Mouse (Mus musculus) neural tube, embryonic 10.5 days (tissue): Measurements from ENCODE around the gene Cenpc1.

Source experiments
- DNase-seq: peaks from one replicate; pipeline ENCODE4 v3.0.0-alpha.2; 2017; ENCODE audit warnings: low spot score; ENCODE audit errors: extremely low spot score

Cenpc1 gene

DNA sequence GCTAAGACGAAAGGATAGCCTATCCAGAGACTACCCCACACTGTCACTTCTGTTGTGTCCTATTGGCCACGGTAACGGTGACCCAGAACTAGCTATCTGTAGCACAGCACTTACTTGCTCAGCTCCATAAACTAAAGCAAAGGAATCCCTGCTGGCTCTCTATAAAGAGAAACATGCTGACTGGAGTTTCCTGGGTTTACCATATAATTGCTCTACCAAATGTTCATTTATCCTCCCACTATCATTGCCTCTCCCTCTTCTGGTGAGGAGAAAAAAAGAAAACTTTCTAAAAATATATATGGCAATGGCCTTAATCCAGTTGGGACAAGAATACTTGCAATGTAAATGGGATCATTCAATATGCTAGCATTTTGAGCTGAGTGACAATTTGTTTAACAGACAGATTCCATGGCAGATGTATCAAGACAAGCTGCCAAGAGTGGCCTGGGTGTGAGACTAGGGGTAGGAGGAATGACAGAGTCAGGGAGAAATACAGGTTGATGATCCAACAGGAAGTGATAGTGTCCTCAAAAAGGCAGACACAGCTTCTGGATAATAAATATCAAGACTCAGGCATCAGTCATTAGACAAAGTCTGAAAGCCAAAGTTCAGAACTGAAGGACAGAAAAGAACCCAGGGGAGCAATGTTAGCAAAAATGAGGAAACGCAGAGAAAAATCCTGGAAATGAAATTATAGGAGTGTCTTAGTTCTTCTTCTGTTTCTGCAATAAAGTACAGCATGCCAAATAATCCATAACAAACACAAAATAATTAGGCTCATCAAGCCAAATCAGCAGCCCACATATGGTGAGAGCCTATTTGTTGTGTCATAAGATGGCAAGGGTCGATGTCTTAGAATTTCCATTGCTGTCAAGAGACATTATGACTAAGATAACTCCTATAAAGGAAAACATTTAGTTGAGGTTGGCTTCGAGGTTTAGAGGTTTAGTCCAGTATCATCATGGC lies 68.6 kb downstream of the Cenpc1 start:
- no peak for DNase-seq

DNA sequence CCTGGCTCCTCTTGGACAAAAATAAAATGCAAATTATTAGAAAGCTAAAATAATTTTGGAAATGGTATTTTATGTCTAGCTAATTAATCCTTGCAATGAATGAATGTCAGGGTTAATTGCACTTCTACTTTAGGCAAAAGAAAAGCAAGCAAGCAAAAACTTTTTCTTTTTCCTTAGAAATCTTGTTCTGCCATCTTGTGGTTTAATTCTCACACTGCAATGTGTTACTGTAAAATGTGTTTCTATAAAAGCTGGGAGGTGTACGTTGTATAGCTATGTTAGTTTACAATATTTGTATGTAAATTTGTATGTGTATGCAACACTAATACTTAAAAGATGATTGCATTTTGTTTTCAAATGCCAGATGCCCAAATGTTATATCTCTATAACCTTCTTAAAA lies 70.8 kb downstream of the Cenpc1 start:
- DNase-seq: no peak

DNA sequence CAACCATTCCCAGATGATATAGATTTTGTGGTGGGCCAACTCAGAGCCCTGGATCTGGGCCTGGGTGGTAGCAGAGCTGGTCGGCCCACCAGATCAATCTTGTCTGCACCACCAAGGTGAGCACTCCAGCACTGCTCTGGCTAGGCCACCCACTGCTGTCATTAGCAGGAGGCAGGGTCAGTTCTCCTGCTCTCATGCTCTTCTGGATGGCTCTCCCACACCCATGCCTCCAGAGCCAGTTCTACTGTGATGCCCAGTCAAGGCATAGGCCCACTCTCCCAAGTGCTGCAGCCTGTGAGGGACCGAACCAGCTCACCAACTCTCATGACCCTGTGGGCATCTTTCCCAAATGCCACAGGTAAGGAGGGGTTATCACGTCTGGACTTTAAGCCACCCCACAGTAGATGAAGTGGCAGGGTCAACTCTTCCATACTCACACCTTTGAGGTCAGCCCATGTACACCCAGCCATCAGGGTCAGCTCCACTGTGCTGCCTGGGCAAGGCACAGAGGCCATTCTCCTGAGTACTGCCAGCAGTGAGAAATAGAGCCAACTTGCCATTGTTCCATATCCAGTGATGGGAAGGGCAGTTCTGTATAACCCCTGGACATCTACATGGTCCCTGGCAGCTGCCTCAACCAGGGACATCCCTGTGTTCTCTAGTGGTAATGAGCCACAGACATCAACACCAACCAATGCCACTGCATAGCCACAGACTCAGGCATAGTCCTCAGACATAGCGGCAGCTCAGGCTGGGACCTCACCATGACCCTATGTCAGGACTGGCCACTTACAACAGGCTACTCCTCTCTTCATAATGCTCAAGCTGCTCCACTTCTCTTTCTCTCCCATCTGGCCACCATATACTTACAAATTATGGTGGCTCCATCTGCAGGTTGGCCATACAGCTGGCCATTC lies 72.3 kb downstream of the Cenpc1 start:
- DNase-seq: no peak

DNA sequence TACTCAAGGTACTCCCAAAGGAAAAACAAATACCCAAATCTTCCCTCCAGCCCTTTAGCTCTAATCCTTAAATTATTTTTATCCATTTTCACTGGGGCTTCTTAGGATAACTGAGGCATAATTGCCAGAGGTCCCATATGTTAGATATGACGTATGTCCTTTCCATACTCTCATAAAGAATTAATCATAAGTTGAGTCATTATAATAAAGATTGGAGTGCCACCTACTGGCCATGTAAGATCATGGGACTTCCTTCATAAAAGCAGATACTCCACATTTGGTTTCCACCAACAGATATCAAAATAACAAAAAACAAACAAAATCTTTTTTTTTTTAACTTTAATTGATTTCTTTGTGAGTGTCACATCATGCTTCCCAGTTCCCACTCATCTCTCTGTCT lies 73.3 kb downstream of the Cenpc1 start:
- DNase-seq: no peak

DNA sequence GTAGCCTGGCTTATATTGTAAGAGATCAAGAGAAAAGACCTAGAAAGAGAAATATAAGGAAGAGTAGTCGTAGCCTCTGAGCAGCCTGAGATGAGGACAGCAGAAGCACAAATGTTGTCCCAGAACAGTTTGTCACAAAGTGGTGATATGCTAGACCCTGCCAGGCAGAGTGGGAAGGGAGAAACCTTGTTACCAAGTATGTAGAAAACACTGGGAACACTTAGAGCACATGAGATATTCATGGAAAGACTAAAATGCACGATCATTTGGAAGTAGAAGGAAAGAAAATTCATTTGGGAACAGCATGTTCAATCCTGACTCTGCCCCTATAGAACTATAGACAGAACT lies 77.9 kb downstream of the Cenpc1 start:
- DNase-seq: no peak

DNA sequence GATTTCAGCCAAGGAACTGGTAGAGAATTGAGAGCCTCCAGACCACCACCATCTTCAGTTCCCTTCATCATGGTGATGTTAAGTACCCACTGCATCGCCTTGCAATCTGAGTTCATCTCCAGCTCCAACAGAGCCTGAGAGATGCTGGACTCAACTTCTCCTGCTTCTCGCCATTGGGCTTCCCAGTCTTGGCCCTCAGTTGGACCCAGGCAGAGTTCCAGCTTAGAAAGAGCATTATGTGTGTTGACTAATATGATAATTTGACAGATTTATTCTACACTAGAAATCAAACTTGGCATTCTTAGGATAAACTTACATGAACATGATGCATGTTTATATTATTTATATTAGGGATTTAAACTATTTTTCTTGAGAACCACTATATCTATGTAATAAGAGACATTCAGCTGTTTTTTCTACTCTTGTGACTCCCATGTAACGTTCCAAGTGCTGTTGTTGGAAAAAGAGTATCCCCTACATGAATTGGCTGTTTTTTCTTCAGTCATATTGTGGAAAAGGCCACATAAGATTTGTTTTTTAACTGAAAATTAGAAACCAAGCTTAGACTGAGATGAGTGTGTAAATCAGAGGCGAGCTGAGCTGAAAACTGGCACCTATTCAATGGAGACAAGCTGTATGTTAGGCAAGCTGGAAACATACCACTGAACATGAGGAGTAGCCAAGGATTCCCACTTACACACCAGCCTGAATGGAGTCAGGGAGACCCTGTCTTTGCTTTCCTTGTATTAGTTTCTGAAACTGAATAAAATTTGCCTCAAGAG lies 78.5 kb downstream of the Cenpc1 start:
- DNase-seq: no peak

DNA sequence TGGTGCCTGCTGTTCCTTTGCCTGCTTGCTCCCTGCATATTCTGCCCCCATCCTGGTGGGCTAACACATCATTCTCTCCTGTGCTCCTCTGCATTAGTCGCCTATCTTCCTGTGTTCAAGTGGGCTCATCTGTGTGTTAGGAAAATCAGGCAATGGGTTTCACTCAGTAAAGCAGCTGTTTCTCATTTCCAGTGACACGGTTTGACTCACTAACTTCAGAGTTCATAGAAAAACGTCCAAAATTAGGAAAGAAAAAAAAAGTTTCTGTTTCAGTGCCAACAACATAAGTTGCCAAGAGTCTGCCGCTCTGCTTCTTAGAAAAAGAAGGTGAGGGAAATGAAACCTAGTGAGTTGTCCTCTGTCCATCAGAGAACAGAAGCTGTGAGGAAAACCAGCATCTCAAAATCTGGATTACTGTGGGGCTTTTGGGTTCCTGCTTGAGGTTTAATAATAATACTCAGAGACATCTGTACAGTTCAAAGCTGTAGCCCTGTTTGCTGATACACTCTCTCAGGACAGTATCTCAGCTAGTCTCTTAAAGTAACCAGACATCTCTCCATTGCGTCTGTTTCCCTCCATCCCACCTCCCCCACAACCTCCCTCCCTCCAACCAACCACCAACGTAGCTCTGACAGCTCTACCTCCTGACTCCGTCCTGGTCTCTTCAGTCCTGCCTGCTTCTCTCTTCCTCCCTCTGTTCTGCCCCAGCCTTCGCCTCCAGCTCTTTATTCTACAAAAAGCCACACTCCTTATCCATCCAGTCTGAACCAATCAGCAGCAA lies 87.5 kb downstream of the Cenpc1 start:
- DNase-seq: no peak

DNA sequence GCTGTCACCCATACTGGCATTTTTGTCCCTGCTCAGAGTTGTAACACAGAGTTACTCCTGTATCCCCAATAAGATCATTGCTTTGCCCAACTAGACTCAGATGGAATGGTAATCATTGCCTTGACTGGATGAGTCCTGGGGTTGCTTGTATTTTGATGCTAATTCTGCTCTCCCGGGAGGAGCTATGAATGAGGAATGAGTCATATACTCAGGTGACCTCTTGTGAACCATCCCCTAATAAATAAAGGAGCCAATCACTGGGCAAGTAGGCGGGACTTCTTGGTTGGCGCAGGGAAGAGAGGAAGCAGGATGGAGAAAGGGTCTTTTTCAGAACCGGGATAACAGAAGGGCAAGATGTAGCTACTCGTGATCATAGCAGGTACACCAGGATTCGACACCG lies 102.6 kb downstream of the Cenpc1 start:
- DNase-seq: no peak
